Mouse (Mus musculus) large intestine, adult 2 months (tissue): ENCODE results near the gene Tle4. TPM values are rescaled to one million over a fixed set of nuclear protein-coding genes. Genes with fewer than 3 reads are reported as not detected.
"Not testable (repeated sequence)": the region's sequence is repeated elsewhere in the genome, so short reads cannot be mapped to it uniquely, and the experiment has no call there.

Experiments
- DNase-seq: peaks from one replicate; pipeline ENCODE4 v3.0.0-alpha.2; 2012; ENCODE audit warnings: low read depth, low spot score
- WGBS: fragments of 180-500 bp; shearing (Covaris S2); methylation state at CpG from one replicate; pipeline ENCODE4 v1.1.7; 2018; 5-methylcytosine and 5-hydroxymethylcytosine counted together
- polyA plus RNA-seq: library from polyadenylated mRNA; depleted of rRNA; stranded (reverse); fragments of >200 nt; gene quantifications from 2 replicates; pipeline ENCODE4 v1.2.3, GENCODE M21; 2012; rRNA removed

Gene Tle4
- polyA plus RNA-seq = 17.4 and 28.9 TPM in 2 replicates

GRCm38 (mm10) chr19:14597917-14598689, at the start of gene Tle4:
Gene Tle4, minus strand, starts transcription at chr19:14598051.
- WGBS = under 1% methylated on average over 71 of the region's 71 CpGs

GRCm38 (mm10) chr19:14645666-14646065, 47.8 kb upstream of the Tle4 start:
- WGBS = 64% methylated on average over 2 of the region's 2 CpGs
- no peak for DNase-seq

More at GRCm38 (mm10) chr19:14597917-14598689, at the start of gene Tle4:
- DNase-seq = peak; percentile 94

GRCm38 (mm10) chr19:14644756-14645155, 46.9 kb upstream of the Tle4 start:
- no peak for DNase-seq
- WGBS = 81% methylated on average over 3 of the region's 3 CpGs

- 75% methylated on average over 4 of the region's 4 CpGs for WGBS
- not testable (repeated sequence) for DNase-seq
These were observed 45.2 kb upstream of the Tle4 start for GRCm38 (mm10) chr19:14643091-14643490.

- no peak for DNase-seq
- WGBS = 42% methylated on average over 10 of the region's 10 CpGs
These were observed 44.8 kb upstream of the Tle4 start for GRCm38 (mm10) chr19:14642663-14643062.

GRCm38 (mm10) chr19:14635213-14635928, 37.5 kb upstream of the Tle4 start:
- no peak for DNase-seq
- 51% methylated on average over 10 of the region's 10 CpGs for WGBS

- no peak for DNase-seq
- 92% methylated on average over 4 of the region's 4 CpGs for WGBS
These were observed 25.5 kb upstream of the Tle4 start for GRCm38 (mm10) chr19:14623355-14623754.

GRCm38 (mm10) chr19:14620534-14620933, 22.7 kb upstream of the Tle4 start:
- 89% methylated on average over 1 of the region's 1 CpGs for WGBS

GRCm38 (mm10) chr19:14619814-14620213, 22.0 kb upstream of the Tle4 start:
- DNase-seq = no peak

More at GRCm38 (mm10) chr19:14620534-14620933, 22.7 kb upstream of the Tle4 start:
- no peak for DNase-seq

- WGBS = 75% methylated on average over 5 of the region's 5 CpGs
- DNase-seq = no peak
These were observed 17.0 kb upstream of the Tle4 start for GRCm38 (mm10) chr19:14614816-14615215.

- WGBS = 39% methylated on average over 8 of the region's 8 CpGs
- DNase-seq = no peak
These were observed 12.9 kb upstream of the Tle4 start for GRCm38 (mm10) chr19:14610542-14611317.

GRCm38 (mm10) chr19:14600841-14601240, 3.0 kb upstream of the Tle4 start:
- 86% methylated on average over 1 of the region's 1 CpGs for WGBS

GRCm38 (mm10) chr19:14600354-14600753, 2.5 kb upstream of the Tle4 start:
- no peak for DNase-seq
- WGBS = 88% methylated on average over 3 of the region's 3 CpGs

More at GRCm38 (mm10) chr19:14600841-14601240, 3.0 kb upstream of the Tle4 start:
- DNase-seq = no peak

GRCm38 (mm10) chr19:14599851-14600251, 2.0 kb upstream of the Tle4 start:
- 89% methylated on average over 8 of the region's 8 CpGs for WGBS
- no peak for DNase-seq

- WGBS = 1% methylated on average over 46 of the region's 46 CpGs
- DNase-seq = no peak
These were observed 938 bp upstream of the Tle4 start for GRCm38 (mm10) chr19:14598690-14599288.

- WGBS = under 1% methylated on average over 114 of the region's 120 CpGs
- DNase-seq = no peak
These were observed 622 bp downstream of the Tle4 start for GRCm38 (mm10) chr19:14596941-14597916.

GRCm38 (mm10) chr19:14596358-14596940, 1.4 kb downstream of the Tle4 start:
- WGBS = 2% methylated on average over 12 of the region's 12 CpGs

GRCm38 (mm10) chr19:14595390-14595997, 2.4 kb downstream of the Tle4 start:
- no peak for DNase-seq
- WGBS = 68% methylated on average over 11 of the region's 11 CpGs

More at GRCm38 (mm10) chr19:14596358-14596940, 1.4 kb downstream of the Tle4 start:
- peak; percentile 50 for DNase-seq
